Mouse (Mus musculus) ES-Bruce4 (cell line): ENCODE data around the gene Sp2. TPM values are rescaled to one million over a fixed set of nuclear protein-coding genes. Genes with fewer than 3 reads are reported as not detected.
A peak's percentile ranks its signal among the peaks of the same experiment; 100 is the strongest.

Source experiments
- H3K27ac ChIP-seq: 2 replicates; pipeline ENCODE4 v1.5.1; 2012; ENCODE audit warnings: low read length, inconsistent platforms; ENCODE audit not compliant: insufficient read depth
- H3K27me3 ChIP-seq: 2 replicates; pipeline ENCODE4 v1.6.1; 2012; ENCODE audit warnings: mild to moderate bottlenecking, low read length, inconsistent platforms; ENCODE audit not compliant: control insufficient read depth, poor library complexity, insufficient read depth, severe bottlenecking
- H3K36me3 ChIP-seq: 2 replicates; pipeline ENCODE4 v1.6.1; 2012; ENCODE audit warnings: inconsistent platforms, mild to moderate bottlenecking, low read length, moderate library complexity; ENCODE audit not compliant: control insufficient read depth, poor library complexity, insufficient read depth, severe bottlenecking
- H3K4me1 ChIP-seq: one replicate; pipeline ENCODE4 v1.8.1; 2011; ENCODE audit warnings: low read length; ENCODE audit not compliant: control insufficient read depth, insufficient read depth
- H3K4me3 ChIP-seq: 2 replicates; pipeline ENCODE4 v1.5.1; 2011; ENCODE audit warnings: low read depth, mild to moderate bottlenecking, low read length
- H3K9ac ChIP-seq: 2 replicates; pipeline ENCODE4 v1.6.1; 2012; ENCODE audit warnings: low read depth, mild to moderate bottlenecking, inconsistent platforms; ENCODE audit not compliant: poor library complexity, severe bottlenecking
- H3K9me3 ChIP-seq: replicated peaks from 2 replicates; pipeline ENCODE4 v1.6.1; 2012; ENCODE audit warnings: mild to moderate bottlenecking, low read length, inconsistent platforms; ENCODE audit not compliant: control insufficient read depth, poor library complexity, insufficient read depth, severe bottlenecking
- CTCF ChIP-seq: IDR thresholded peaks from one replicate; pipeline ENCODE4 v1.8.1; 2011; ENCODE audit warnings: low read depth, low read length
- EP300 ChIP-seq: IDR thresholded peaks from 2 replicates; pipeline ENCODE4 v1.6.1; 2011; ENCODE audit warnings: low read depth, low read length; ENCODE audit not compliant: insufficient read depth
- POLR2A ChIP-seq: IDR thresholded peaks from one replicate; pipeline ENCODE4 v1.8.1; 2011; ENCODE audit warnings: low read length; ENCODE audit not compliant: insufficient read depth
- polyA plus RNA-seq: library from polyadenylated mRNA; stranded (reverse); fragments of >200 nt; gene quantifications from 2 replicates; pipeline ENCODE4 v1.2.4, GENCODE M21; 2011; ENCODE audit warnings: low read depth; ENCODE audit not compliant: missing spikeins, insufficient read depth, insufficient read length

The Sp2 gene
- polyA plus RNA-seq, 1 experiment: 29.0 TPM

GRCm38 (mm10) chr11:96947849-96948248 lies 34.9 kb downstream of the Sp2 start:
- no peak overlapping the region for H3K9ac ChIP-seq
- H3K4me1 ChIP-seq: no peaks in the 10 kb centered on the region
- H3K4me3 ChIP-seq: no peak overlapping the region
- H3K9me3 ChIP-seq: no peaks in the 10 kb centered on the region
- no peaks in the 10 kb centered on the region for H3K27me3 ChIP-seq
- no peak for TF ChIP-seq POLR2A
- no peak for TF ChIP-seq EP300
- no peak for TF ChIP-seq CTCF
- H3K27ac ChIP-seq: no peak overlapping the region
- peaks cover 14% of the 10 kb centered on the region for H3K36me3 ChIP-seq

- Histone ChIP-seq H3K36me3 (peaks cover under 1% of the 10 kb centered on the region), H3K27me3 (no peaks in the 10 kb centered on the region), H3K9ac (no peak overlapping the region), H3K27ac (no peak overlapping the region), H3K4me1 (no peaks in the 10 kb centered on the region), H3K9me3 (no peaks in the 10 kb centered on the region), H3K4me3 (no peak overlapping the region)
- TF ChIP-seq POLR2A (no peak), CTCF (no peak), EP300 (no peak)
These were observed 36.3 kb downstream of the Sp2 start for GRCm38 (mm10) chr11:96946498-96946897.

GRCm38 (mm10) chr11:96944844-96945580 lies 37.7 kb downstream of the Sp2 start:
- H3K9ac ChIP-seq: no peak overlapping the region
- no peaks in the 10 kb centered on the region for H3K9me3 ChIP-seq
- no peaks in the 10 kb centered on the region for H3K4me1 ChIP-seq
- H3K27me3 ChIP-seq: no peaks in the 10 kb centered on the region
- no peak overlapping the region for H3K27ac ChIP-seq
- TF ChIP-seq EP300: no peak
- no peak for TF ChIP-seq CTCF
- TF ChIP-seq POLR2A: no peak
- H3K36me3 ChIP-seq: no peaks in the 10 kb centered on the region
- H3K4me3 ChIP-seq: no peak overlapping the region

GRCm38 (mm10) chr11:96943746-96944304 lies 38.9 kb downstream of the Sp2 start, which contains the start of gene Pnpo:
TSS of gene Pnpo (minus strand) at chr11:96943986.
- Histone ChIP-seq H3K9ac (peak within 1 kb of the TSS; percentile 35), H3K27me3 (no peaks in the 10 kb centered on the region), H3K36me3 (no peaks in the 10 kb centered on the region), H3K4me1 (no peaks in the 10 kb centered on the region), H3K27ac (no peak within 1 kb of the TSS), H3K9me3 (no peaks in the 10 kb centered on the region), H3K4me3 (peak within 1 kb of the TSS; percentile 88)
- no peak for TF ChIP-seq CTCF
- TF ChIP-seq POLR2A: no peak
- no peak for TF ChIP-seq EP300

- Histone ChIP-seq H3K9me3 (no peaks in the 10 kb centered on the region), H3K36me3 (no peaks in the 10 kb centered on the region), H3K27ac (no peak overlapping the region), H3K4me3 (no peak overlapping the region), H3K9ac (no peak overlapping the region), H3K27me3 (no peaks in the 10 kb centered on the region), H3K4me1 (no peaks in the 10 kb centered on the region)
- TF ChIP-seq POLR2A (no peak), EP300 (no peak), CTCF (no peak)
These were observed 40.7 kb downstream of the Sp2 start for GRCm38 (mm10) chr11:96941989-96942590.
